Mouse (Mus musculus) stomach, postnatal 0 days (tissue): Measurements from ENCODE around the gene Ago1. TPM values are rescaled to one million over a fixed set of nuclear protein-coding genes. Genes with fewer than 3 reads are reported as not detected.

Experiments used
- ATAC-seq: fragments of 200-750 bp; cut with Nextera tagmentation; 2 replicates; pipeline ENCODE4 v1.8.0; 2017; ENCODE audit not compliant: low FRiP score, low TSS enrichment
- DNase-seq: peaks from one replicate; pipeline ENCODE4 v3.0.0-alpha.2; 2016; ENCODE audit warnings: low spot score
- H3K27ac ChIP-seq: fragments of 300-500 bp; sonication (generic); replicated peaks from 2 replicates; pipeline ENCODE4 v1.5.1; 2014; ENCODE audit warnings: mild to moderate bottlenecking, control low read depth
- H3K27me3 ChIP-seq: fragments of 300-500 bp; sonication (generic); 2 replicates; pipeline ENCODE4 v1.6.1; 2014; ENCODE audit warnings: low read length; ENCODE audit not compliant: control insufficient read depth, insufficient read depth
- H3K36me3 ChIP-seq: fragments of 300-500 bp; sonication (generic); 2 replicates; pipeline ENCODE4 v1.6.1; 2014; ENCODE audit warnings: low read length, mixed read lengths; ENCODE audit not compliant: control insufficient read depth, insufficient read depth
- H3K4me1 ChIP-seq: fragments of 300-500 bp; sonication (generic); replicated peaks from 2 replicates; pipeline ENCODE4 v1.6.1; 2014; ENCODE audit warnings: antibody characterized with exemption; ENCODE audit not compliant: control insufficient read depth, insufficient read depth
- H3K4me2 ChIP-seq: fragments of 300-500 bp; sonication (generic); replicated peaks from 2 replicates; pipeline ENCODE4 v1.6.1; 2014; ENCODE audit warnings: low read depth, mild to moderate bottlenecking, control low read depth, moderate library complexity
- H3K4me3 ChIP-seq: fragments of 300-500 bp; sonication (generic); 2 replicates; pipeline ENCODE4 v1.5.1; 2014; ENCODE audit warnings: low read depth, low read length, control low read depth
- H3K9ac ChIP-seq: fragments of 300-500 bp; sonication (generic); 2 replicates; pipeline ENCODE4 v1.6.1; 2014; ENCODE audit warnings: mild to moderate bottlenecking, low read length, control low read depth, mixed read lengths
- H3K9me3 ChIP-seq: fragments of 300-500 bp; sonication (generic); 2 replicates; pipeline ENCODE4 v1.6.1; 2016; ENCODE audit warnings: low read length; ENCODE audit not compliant: control insufficient read depth
- CTCF ChIP-seq: IDR thresholded peaks from 2 replicates; pipeline ENCODE4 v1.5.1; 2016; ENCODE audit warnings: antibody characterized with exemption, low read depth, mild to moderate bottlenecking, moderate library complexity
- EP300 ChIP-seq: optimal IDR thresholded peaks from 2 replicates; pipeline ENCODE3; 2016; ENCODE audit warnings: antibody characterized with exemption
- WGBS: fragments of 180-500 bp; shearing (Covaris S2); extraction: QIAGEN DNeasy Blood & Tissue Kit; methylation state at CpG from one replicate; pipeline ENCODE4 v1.1.7; 2014; 5-methylcytosine and 5-hydroxymethylcytosine counted together
- polyA plus RNA-seq: library from polyadenylated mRNA; unstranded; fragments of >200 nt; fragmentation: Nextera tagmentation; extraction: Ambion mirVana; gene quantifications from 2 replicates; pipeline ENCODE4 v1.2.1, GENCODE M21; 2015

The Ago1 gene
- polyA plus RNA-seq, 1 experiment from 2014 or later, result 2.5 TPM

- H3K4me2 ChIP-seq, result no peak overlapping the region
- WGBS, result 71% methylated on average over 7 of the region's 7 CpGs
- 0 out of 2 replicates have a peak, but pooled peaks have one; percentile 15 for TF ChIP-seq CTCF
- TF ChIP-seq EP300, result no peak
- ATAC-seq (no peak), DNase-seq (no peak)
- H3K4me1 ChIP-seq, result no peaks in the 10 kb centered on the region
- no peak overlapping the region for H3K4me3 ChIP-seq
- H3K9ac ChIP-seq, result no peak overlapping the region
- 0 out of 2 replicates have a peak overlapping the region, but pooled peaks have one; percentile 31 for H3K27ac ChIP-seq
- H3K27me3 ChIP-seq, result no peaks in the 10 kb centered on the region
- H3K36me3 ChIP-seq, result peaks cover 18% of the 10 kb centered on the region; the same call in 1 of the 2 replicates
- no peaks in the 10 kb centered on the region for H3K9me3 ChIP-seq
Observed at GRCm38 (mm10) chr4:126455441-126455840, 12.9 kb downstream of the Ago1 start.

- TF ChIP-seq CTCF, result no peak
- no peak for TF ChIP-seq EP300
- DNase-seq (no peak), ATAC-seq (no peak; the same call in 1 of the 2 replicates)
- H3K4me1 ChIP-seq, result no peaks in the 10 kb centered on the region
- no peaks in the 10 kb centered on the region for H3K27me3 ChIP-seq
- H3K4me2 ChIP-seq, result no peak overlapping the region
- H3K9me3 ChIP-seq, result no peaks in the 10 kb centered on the region
- 0 out of 2 replicates have a peak overlapping the region, but pooled peaks have one; percentile 31 for H3K27ac ChIP-seq
- H3K9ac ChIP-seq, result no peak overlapping the region
- no peak overlapping the region for H3K4me3 ChIP-seq
- peaks cover 15% of the 10 kb centered on the region; the same call in 1 of the 2 replicates for H3K36me3 ChIP-seq
- 52% methylated on average over 5 of the region's 5 CpGs for WGBS
Observed at GRCm38 (mm10) chr4:126454547-126455254, 13.7 kb downstream of the Ago1 start.

- no peaks in the 10 kb centered on the region for H3K4me1 ChIP-seq
- H3K4me2 ChIP-seq, result no peak overlapping the region
- H3K27ac ChIP-seq, result no peak overlapping the region
- TF ChIP-seq CTCF (no peak), EP300 (no peak)
- no peaks in the 10 kb centered on the region for H3K27me3 ChIP-seq
- 91% methylated on average over 1 of the region's 1 CpGs for WGBS
- no peak for DNase-seq
- H3K4me3 ChIP-seq, result no peak overlapping the region
- H3K9me3 ChIP-seq, result no peaks in the 10 kb centered on the region
- no peak for ATAC-seq
- H3K9ac ChIP-seq, result no peak overlapping the region
- H3K36me3 ChIP-seq, result peaks cover 13% of the 10 kb centered on the region
Observed at GRCm38 (mm10) chr4:126450268-126450667, 18.1 kb downstream of the Ago1 start.

GRCm38 (mm10) chr4:126447126-126447525 is 21.3 kb downstream of the Ago1 start:
- TF ChIP-seq CTCF (no peak), EP300 (no peak)
- no peak overlapping the region for H3K27ac ChIP-seq
- no peaks in the 10 kb centered on the region for H3K4me1 ChIP-seq
- H3K9me3 ChIP-seq, result no peaks in the 10 kb centered on the region
- ATAC-seq, result no peak
- no peak overlapping the region for H3K9ac ChIP-seq
- 86% methylated on average over 7 of the region's 7 CpGs for WGBS
- no peak for DNase-seq
- peaks cover 12% of the 10 kb centered on the region for H3K36me3 ChIP-seq
- H3K4me3 ChIP-seq, result no peak overlapping the region
- no peaks in the 10 kb centered on the region for H3K27me3 ChIP-seq
- H3K4me2 ChIP-seq, result no peak overlapping the region

- ATAC-seq, result no peak
- 87% methylated on average over 3 of the region's 3 CpGs for WGBS
- DNase-seq, result no peak
- Histone ChIP-seq H3K9me3 (no peaks in the 10 kb centered on the region), H3K4me2 (no peak overlapping the region), H3K4me3 (no peak overlapping the region), H3K27me3 (no peaks in the 10 kb centered on the region), H3K9ac (no peak overlapping the region), H3K4me1 (no peaks in the 10 kb centered on the region), H3K27ac (no peak overlapping the region), H3K36me3 (peaks cover 18% of the 10 kb centered on the region)
- no peak for TF ChIP-seq EP300
Observed at GRCm38 (mm10) chr4:126444528-126444927, 23.9 kb downstream of the Ago1 start.

GRCm38 (mm10) chr4:126438261-126438660 is 30.1 kb downstream of the Ago1 start:
- no peak overlapping the region for H3K4me3 ChIP-seq
- DNase-seq (no peak), ATAC-seq (no peak)
- no peak for TF ChIP-seq CTCF
- TF ChIP-seq EP300, result no peak
- no peaks in the 10 kb centered on the region for H3K4me1 ChIP-seq
- H3K36me3 ChIP-seq, result peaks cover 17% of the 10 kb centered on the region
- H3K4me2 ChIP-seq, result no peak overlapping the region
- H3K9ac ChIP-seq, result no peak overlapping the region
- H3K9me3 ChIP-seq, result no peaks in the 10 kb centered on the region
- H3K27me3 ChIP-seq, result no peaks in the 10 kb centered on the region
- 80% methylated on average over 5 of the region's 5 CpGs for WGBS
- no peak overlapping the region for H3K27ac ChIP-seq
